Mouse (Mus musculus): Measurements from ENCODE around the gene Uaca. TPM values are rescaled to one million over a fixed set of nuclear protein-coding genes. Genes with fewer than 3 reads are reported as not detected.

The Uaca gene
- polyA plus RNA-seq, 1 experiment from 2014 or later, result 38.0 TPM

GRCm38 (mm10) chr9:60785069-60785468 lies 9.3 kb upstream of the Uaca start:
- Histone ChIP-seq H3K27ac (ENCODE audit: low read length) (no peak overlapping the region), H3K4me2 (replicated peaks; ENCODE audit: low read depth, low read length) (no peak overlapping the region), H3K9ac (replicated peaks; ENCODE audit: low read length) (no peak overlapping the region), H3K27me3 (ENCODE audit: insufficient read depth, low read length) (no peaks in the 10 kb centered on the region), H3K9me3 (ENCODE audit: low read length) (no peaks in the 10 kb centered on the region), H3K4me3 (ENCODE audit: low read length) (no peak overlapping the region), H3K4me1 (ENCODE audit: insufficient read depth, low read length) (no peaks in the 10 kb centered on the region), H3K36me3 (ENCODE audit: insufficient read depth, low read length) (no peaks in the 10 kb centered on the region)
- no peak for ATAC-seq (ENCODE audit: low FRiP score, low TSS enrichment)
- 71% methylated on average over 4 of the region's 4 CpGs for WGBS

GRCm38 (mm10) chr9:60787517-60788110 lies 6.7 kb upstream of the Uaca start:
- H3K4me1 ChIP-seq (ENCODE audit: insufficient read depth, low read length), result no peaks in the 10 kb centered on the region; the same call in 1 of the 2 replicates
- H3K27me3 ChIP-seq (ENCODE audit: insufficient read depth, low read length), result no peaks in the 10 kb centered on the region
- H3K9ac ChIP-seq (replicated peaks; ENCODE audit: low read length), result no peak overlapping the region
- H3K27ac ChIP-seq (ENCODE audit: low read length), result no peak overlapping the region
- no peak for ATAC-seq (ENCODE audit: low FRiP score, low TSS enrichment)
- H3K36me3 ChIP-seq (ENCODE audit: insufficient read depth, low read length), result no peaks in the 10 kb centered on the region
- H3K9me3 ChIP-seq (ENCODE audit: low read length), result no peaks in the 10 kb centered on the region
- no peak overlapping the region for H3K4me3 ChIP-seq (ENCODE audit: low read length)
- WGBS, result 19% methylated on average over 2 of the region's 2 CpGs
- H3K4me2 ChIP-seq (replicated peaks; ENCODE audit: low read depth, low read length), result no peak overlapping the region

GRCm38 (mm10) chr9:60790282-60790681 lies 4.1 kb upstream of the Uaca start:
- Histone ChIP-seq H3K27me3 (ENCODE audit: insufficient read depth, low read length) (no peaks in the 10 kb centered on the region), H3K27ac (ENCODE audit: low read length) (no peak overlapping the region), H3K4me2 (replicated peaks; ENCODE audit: low read depth, low read length) (no peak overlapping the region), H3K4me3 (ENCODE audit: low read length) (no peak overlapping the region), H3K4me1 (ENCODE audit: insufficient read depth, low read length) (peaks cover 5% of the 10 kb centered on the region), H3K9me3 (ENCODE audit: low read length) (no peaks in the 10 kb centered on the region), H3K9ac (replicated peaks; ENCODE audit: low read length) (no peak overlapping the region), H3K36me3 (ENCODE audit: insufficient read depth, low read length) (no peaks in the 10 kb centered on the region)
- 70% methylated on average over 2 of the region's 2 CpGs for WGBS
- no peak for ATAC-seq (ENCODE audit: low FRiP score, low TSS enrichment)

GRCm38 (mm10) chr9:60794841-60795351 lies 554 bp downstream of the Uaca start:
- Histone ChIP-seq H3K4me3 (ENCODE audit: low read length) (peak overlapping the region; percentile 72), H3K27me3 (ENCODE audit: insufficient read depth, low read length) (no peaks in the 10 kb centered on the region), H3K4me2 (replicated peaks; ENCODE audit: low read depth, low read length) (peak overlapping the region; percentile 95), H3K36me3 (ENCODE audit: insufficient read depth, low read length) (no peaks in the 10 kb centered on the region), H3K9me3 (ENCODE audit: low read length) (no peaks in the 10 kb centered on the region), H3K9ac (replicated peaks; ENCODE audit: low read length) (peak overlapping the region; percentile 80), H3K27ac (ENCODE audit: low read length) (peak overlapping the region; percentile 75), H3K4me1 (ENCODE audit: insufficient read depth, low read length) (peaks cover 11% of the 10 kb centered on the region)
- 1% methylated on average over 30 of the region's 30 CpGs for WGBS
- peak; percentile 69 for ATAC-seq (ENCODE audit: low FRiP score, low TSS enrichment)

GRCm38 (mm10) chr9:60796076-60796475 lies 1.7 kb downstream of the Uaca start:
- H3K36me3 ChIP-seq (ENCODE audit: insufficient read depth, low read length), result no peaks in the 10 kb centered on the region
- H3K4me2 ChIP-seq (replicated peaks; ENCODE audit: low read depth, low read length), result no peak overlapping the region
- no peak for ATAC-seq (ENCODE audit: low FRiP score, low TSS enrichment)
- H3K4me1 ChIP-seq (ENCODE audit: insufficient read depth, low read length), result peaks cover 13% of the 10 kb centered on the region
- H3K27me3 ChIP-seq (ENCODE audit: insufficient read depth, low read length), result no peaks in the 10 kb centered on the region
- H3K4me3 ChIP-seq (ENCODE audit: low read length), result no peak overlapping the region
- no peak overlapping the region for H3K9ac ChIP-seq (replicated peaks; ENCODE audit: low read length)
- WGBS, result 80% methylated on average over 7 of the region's 7 CpGs
- H3K27ac ChIP-seq (ENCODE audit: low read length), result no peak overlapping the region
- H3K9me3 ChIP-seq (ENCODE audit: low read length), result no peaks in the 10 kb centered on the region

- Histone ChIP-seq H3K4me1 (ENCODE audit: insufficient read depth, low read length) (peaks cover 13% of the 10 kb centered on the region), H3K9ac (replicated peaks; ENCODE audit: low read length) (no peak overlapping the region), H3K9me3 (ENCODE audit: low read length) (no peaks in the 10 kb centered on the region), H3K27me3 (ENCODE audit: insufficient read depth, low read length) (no peaks in the 10 kb centered on the region), H3K27ac (ENCODE audit: low read length) (no peak overlapping the region), H3K4me2 (replicated peaks; ENCODE audit: low read depth, low read length) (no peak overlapping the region), H3K4me3 (ENCODE audit: low read length) (no peak overlapping the region), H3K36me3 (ENCODE audit: insufficient read depth, low read length) (no peaks in the 10 kb centered on the region)
- WGBS, result 81% methylated on average over 6 of the region's 6 CpGs
- no peak for ATAC-seq (ENCODE audit: low FRiP score, low TSS enrichment)
These were observed 2.8 kb downstream of the Uaca start for GRCm38 (mm10) chr9:60797126-60797525.

- peaks cover 8% of the 10 kb centered on the region; the same call in 1 of the 2 replicates for H3K4me1 ChIP-seq (ENCODE audit: insufficient read depth, low read length)
- 48% methylated on average over 10 of the region's 10 CpGs for WGBS
- H3K27ac ChIP-seq (ENCODE audit: low read length), result no peak overlapping the region
- no peak overlapping the region for H3K9ac ChIP-seq (replicated peaks; ENCODE audit: low read length)
- no peaks in the 10 kb centered on the region for H3K9me3 ChIP-seq (ENCODE audit: low read length)
- no peaks in the 10 kb centered on the region for H3K36me3 ChIP-seq (ENCODE audit: insufficient read depth, low read length)
- H3K4me3 ChIP-seq (ENCODE audit: low read length), result no peak overlapping the region
- H3K27me3 ChIP-seq (ENCODE audit: insufficient read depth, low read length), result no peaks in the 10 kb centered on the region
- no peak for ATAC-seq (ENCODE audit: low FRiP score, low TSS enrichment)
- no peak overlapping the region for H3K4me2 ChIP-seq (replicated peaks; ENCODE audit: low read depth, low read length)
These were observed 4.7 kb downstream of the Uaca start for GRCm38 (mm10) chr9:60799061-60799460.

GRCm38 (mm10) chr9:60800663-60801382 lies 6.5 kb downstream of the Uaca start:
- Histone ChIP-seq H3K27ac (ENCODE audit: low read length) (no peak overlapping the region), H3K4me3 (ENCODE audit: low read length) (no peak overlapping the region), H3K27me3 (ENCODE audit: insufficient read depth, low read length) (no peaks in the 10 kb centered on the region), H3K9me3 (ENCODE audit: low read length) (no peaks in the 10 kb centered on the region), H3K9ac (replicated peaks; ENCODE audit: low read length) (no peak overlapping the region), H3K4me2 (replicated peaks; ENCODE audit: low read depth, low read length) (no peak overlapping the region), H3K4me1 (ENCODE audit: insufficient read depth, low read length) (peaks cover 5% of the 10 kb centered on the region; the same call in 1 of the 2 replicates), H3K36me3 (ENCODE audit: insufficient read depth, low read length) (no peaks in the 10 kb centered on the region)
- 43% methylated on average over 8 of the region's 8 CpGs for WGBS
- ATAC-seq (ENCODE audit: low FRiP score, low TSS enrichment), result no peak

- Histone ChIP-seq H3K4me1 (ENCODE audit: insufficient read depth, low read length) (0 out of 2 replicates have a peak, but pooled peaks cover 2% of the 10 kb centered on the region), H3K27ac (ENCODE audit: low read length) (no peak overlapping the region), H3K4me2 (replicated peaks; ENCODE audit: low read depth, low read length) (no peak overlapping the region), H3K36me3 (ENCODE audit: insufficient read depth, low read length) (0 out of 2 replicates have a peak, but pooled peaks cover 3% of the 10 kb centered on the region), H3K9ac (replicated peaks; ENCODE audit: low read length) (no peak overlapping the region), H3K4me3 (ENCODE audit: low read length) (no peak overlapping the region), H3K27me3 (ENCODE audit: insufficient read depth, low read length) (no peaks in the 10 kb centered on the region), H3K9me3 (ENCODE audit: low read length) (no peaks in the 10 kb centered on the region)
- WGBS, result 94% methylated on average over 1 of the region's 1 CpGs
- no peak for ATAC-seq (ENCODE audit: low FRiP score, low TSS enrichment)
These were observed 7.4 kb downstream of the Uaca start for GRCm38 (mm10) chr9:60801746-60802145.

- 92% methylated on average over 5 of the region's 5 CpGs for WGBS
- Histone ChIP-seq H3K9me3 (ENCODE audit: low read length) (no peaks in the 10 kb centered on the region), H3K27me3 (ENCODE audit: insufficient read depth, low read length) (no peaks in the 10 kb centered on the region), H3K4me1 (ENCODE audit: insufficient read depth, low read length) (0 out of 2 replicates have a peak, but pooled peaks cover 2% of the 10 kb centered on the region), H3K4me2 (replicated peaks; ENCODE audit: low read depth, low read length) (no peak overlapping the region), H3K27ac (ENCODE audit: low read length) (no peak overlapping the region), H3K9ac (replicated peaks; ENCODE audit: low read length) (no peak overlapping the region), H3K36me3 (ENCODE audit: insufficient read depth, low read length) (0 out of 2 replicates have a peak, but pooled peaks cover 3% of the 10 kb centered on the region), H3K4me3 (ENCODE audit: low read length) (no peak overlapping the region)
- ATAC-seq (ENCODE audit: low FRiP score, low TSS enrichment), result no peak
These were observed 8.0 kb downstream of the Uaca start for GRCm38 (mm10) chr9:60802341-60802740.
